Mouse (Mus musculus) right cerebral cortex, postnatal 10 days (tissue): ENCODE data around the gene Nup107.
"Not testable (repeated sequence)": the region's sequence is repeated elsewhere in the genome, so short reads cannot be mapped to it uniquely, and the experiment has no call there.

Source experiments
- DNase-seq, 2 experiments: peaks; one replicate each; pipeline ENCODE4 v3.0.0; 2021; ENCODE audit warnings: low spot score in 2 of 2

Gene Nup107

DNA sequence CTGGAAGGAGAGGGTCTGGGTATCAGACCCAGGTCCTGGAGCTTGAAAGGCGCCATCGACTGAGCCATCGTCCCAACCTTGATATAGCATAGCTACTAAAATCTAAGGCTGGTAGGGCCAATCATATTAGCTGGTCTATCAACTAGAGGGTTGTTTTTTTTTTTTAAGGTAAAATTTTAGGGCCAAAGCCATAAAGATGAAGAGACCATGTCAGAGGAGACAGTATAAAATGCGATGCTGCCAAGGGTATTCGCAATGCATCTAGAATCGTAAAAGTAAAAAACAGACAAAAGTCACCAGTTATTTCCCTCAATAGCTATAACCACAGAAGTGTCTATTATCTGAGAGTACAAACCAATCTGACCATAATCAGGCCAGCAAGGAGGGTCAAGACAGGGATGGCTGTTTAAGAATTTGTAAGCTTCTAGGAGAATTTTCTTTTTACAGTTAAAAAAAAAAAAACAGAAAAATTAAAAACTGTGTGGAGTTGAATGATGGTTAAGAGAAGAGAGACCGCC is 40.1 kb downstream of the Nup107 start:
- no peak for DNase-seq

DNA sequence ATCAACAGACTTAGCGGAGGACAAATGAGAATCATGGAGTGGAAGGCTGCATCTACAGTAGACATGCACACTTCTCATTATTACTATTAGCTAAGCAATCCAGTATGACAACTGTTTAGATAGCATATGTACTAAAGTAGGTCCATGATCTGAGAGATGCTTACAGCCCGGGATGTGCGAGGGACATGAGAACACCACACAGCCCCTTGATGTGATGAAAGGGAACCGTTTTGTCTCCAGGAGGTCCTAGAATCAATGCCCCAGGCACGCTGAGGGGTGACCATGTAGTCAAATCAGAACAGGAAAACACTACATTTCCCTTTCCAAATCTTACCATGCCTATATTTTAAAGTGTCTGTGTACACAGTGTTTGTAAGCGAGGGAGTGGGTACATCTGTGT is 40.8 kb downstream of the Nup107 start:
- no peak for DNase-seq

DNA sequence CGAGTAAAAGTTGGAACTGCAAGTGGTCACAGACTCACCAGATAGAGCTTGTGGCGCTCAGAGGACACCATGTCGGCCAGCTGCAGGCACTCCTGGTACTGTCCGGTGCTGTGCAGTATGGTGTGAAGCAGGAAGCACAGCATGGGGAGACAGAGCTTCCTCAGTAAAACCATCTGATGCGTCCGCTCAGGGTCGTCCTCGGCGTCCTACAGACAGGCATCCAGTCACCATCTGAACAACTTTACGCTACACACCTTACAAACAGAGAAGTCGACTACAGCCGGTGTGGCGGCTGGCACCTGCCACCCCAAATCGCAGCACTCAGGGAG is 41.3 kb downstream of the Nup107 start:
- DNase-seq, result no peak

DNA sequence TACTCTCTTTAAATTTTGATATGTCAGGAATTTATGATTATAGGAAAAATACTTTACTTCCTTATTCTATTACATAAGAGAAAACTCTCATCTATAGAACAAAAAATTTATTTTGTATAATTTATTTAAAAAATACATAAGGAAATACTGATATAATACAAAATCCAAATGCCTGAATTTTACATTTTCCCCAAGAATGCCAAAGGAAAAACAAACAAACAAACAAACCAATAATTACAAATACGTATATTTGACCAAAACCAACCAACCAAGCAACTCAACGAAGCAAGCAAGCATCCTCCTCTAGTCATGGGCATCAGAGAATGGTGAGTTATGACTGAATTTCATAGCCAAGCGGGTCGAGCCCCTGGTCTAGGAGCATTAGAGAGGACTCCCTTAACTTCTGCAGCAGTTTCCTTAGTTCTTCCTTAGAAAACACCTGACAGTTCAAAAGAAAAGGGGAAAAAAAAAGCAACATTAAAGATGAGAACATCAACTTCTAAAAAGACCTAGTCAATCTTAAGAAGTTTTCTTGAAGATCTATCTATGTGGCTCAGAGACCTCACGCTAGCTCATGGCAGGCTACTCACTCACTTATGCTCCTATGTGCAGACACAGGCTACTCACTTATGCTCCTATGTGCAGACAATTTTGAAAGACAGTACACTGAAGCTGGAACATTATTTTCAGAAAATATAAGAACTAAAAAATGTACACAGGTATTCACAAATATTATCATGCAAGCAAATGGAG is 41.8 kb downstream of the Nup107 start:
- no peak for DNase-seq

DNA sequence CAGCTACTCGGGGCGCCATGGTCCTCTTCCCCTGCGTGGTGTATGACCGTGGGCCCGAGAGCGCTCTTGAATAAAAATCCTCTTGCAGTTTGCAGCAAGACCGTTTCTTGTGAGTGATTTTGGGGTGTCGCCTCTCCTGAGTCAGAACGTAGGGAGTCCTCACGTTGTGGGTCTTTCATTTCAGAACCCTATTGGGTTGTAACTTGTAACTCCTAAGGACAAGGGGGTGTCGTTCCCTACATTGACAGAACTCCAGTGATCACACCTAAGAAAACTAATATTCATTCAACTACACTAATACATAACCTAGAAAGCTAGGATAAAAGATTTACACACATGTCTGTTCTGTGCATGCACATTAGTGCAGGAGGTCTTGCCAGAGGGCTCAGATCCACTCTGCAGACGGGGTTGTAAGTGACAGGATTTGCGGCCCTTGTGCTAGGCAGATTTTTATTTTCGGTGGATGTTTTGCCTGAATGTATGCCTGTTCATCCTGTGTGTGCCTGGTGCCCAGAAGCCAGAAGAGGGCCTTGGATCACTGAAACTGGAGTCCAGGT is 42.6 kb downstream of the Nup107 start:
- no peak for DNase-seq

DNA sequence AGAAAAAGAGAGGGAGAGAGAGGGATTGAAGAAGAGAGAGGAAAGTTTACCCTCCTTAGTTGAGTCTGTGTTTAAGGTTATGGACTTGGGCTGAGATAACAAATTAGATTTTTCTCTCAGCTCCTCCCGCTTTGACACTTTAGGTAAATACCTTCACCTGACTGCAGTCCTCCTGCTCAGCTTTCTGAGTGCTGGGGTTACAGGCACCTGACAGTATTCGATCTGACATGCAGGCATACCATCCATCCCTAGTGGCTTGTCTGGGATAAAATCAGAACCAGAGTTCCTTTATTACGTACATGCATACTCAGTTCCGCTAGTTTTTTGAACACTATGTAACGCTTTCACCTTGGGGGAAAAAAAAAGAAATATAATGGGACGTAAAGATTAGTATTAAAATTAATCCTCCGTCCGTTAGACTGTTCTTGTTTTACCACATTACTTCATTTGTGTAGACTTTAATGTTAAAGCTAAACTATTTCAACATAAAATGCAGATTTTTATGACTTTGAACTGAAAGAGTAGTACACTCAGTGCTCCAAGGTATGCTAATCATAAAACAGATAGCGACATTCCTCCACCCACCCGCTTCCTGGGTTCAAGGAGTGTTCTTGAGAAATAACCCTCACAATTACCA is 43.3 kb downstream of the Nup107 start:
- no peak for DNase-seq

DNA sequence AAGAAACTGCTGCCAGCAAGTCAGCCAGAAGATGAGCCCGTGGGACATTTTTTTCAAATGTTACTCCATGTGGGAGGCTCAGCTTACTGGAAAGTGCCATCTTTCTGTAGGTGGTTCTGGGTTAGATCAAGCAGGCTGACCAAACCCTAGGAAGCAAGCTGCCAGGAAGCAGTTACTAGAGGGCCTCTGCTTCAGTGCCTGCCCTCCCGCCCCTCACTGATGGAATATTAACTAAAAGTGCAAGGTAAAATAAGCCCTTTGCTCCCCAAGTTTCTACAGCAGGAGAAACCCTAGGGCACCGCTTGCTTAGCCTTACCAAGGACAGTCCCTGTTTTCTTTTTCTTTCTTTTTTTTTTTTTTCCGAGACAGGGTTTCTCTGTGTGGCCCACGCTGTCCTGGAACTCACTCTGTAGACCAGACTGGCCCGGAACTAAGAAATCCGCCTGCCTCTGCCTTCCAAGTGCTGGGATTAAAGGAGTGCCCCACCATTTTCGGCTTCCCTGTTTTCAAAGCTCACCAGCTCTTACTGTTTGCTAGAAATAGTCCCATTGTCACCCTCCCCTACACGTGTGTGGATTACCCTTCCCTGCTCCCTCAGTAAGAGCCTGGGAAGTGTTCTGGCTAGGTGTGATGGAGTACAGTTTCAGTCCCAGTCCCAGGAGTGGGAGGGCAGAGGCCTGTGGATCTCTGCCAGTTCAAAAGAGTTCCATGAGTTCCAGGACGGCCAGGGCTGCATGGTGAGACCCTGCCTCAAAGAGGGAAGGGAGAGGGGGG is 44.0 kb downstream of the Nup107 start:
- DNase-seq, result no peak

DNA sequence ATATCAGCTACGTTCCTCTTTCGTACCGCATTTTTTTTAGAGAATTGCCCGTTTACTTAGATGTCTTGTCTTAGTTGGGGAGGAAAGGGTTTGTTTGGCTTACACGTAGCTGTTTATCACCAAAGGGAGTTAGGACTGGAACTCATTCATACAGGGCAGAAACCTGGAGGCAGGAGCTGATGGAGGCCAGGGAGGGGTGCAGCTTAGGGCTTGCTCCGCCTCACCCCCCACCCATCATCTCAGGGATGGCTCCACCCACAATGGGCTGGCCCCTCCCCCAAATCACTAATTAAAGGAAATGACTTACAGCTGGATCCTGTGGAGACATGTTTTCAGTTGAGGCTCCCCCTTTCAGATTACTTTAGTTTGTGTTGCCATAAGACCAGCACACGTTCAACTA is 44.8 kb downstream of the Nup107 start:
- DNase-seq, result no peak

DNA sequence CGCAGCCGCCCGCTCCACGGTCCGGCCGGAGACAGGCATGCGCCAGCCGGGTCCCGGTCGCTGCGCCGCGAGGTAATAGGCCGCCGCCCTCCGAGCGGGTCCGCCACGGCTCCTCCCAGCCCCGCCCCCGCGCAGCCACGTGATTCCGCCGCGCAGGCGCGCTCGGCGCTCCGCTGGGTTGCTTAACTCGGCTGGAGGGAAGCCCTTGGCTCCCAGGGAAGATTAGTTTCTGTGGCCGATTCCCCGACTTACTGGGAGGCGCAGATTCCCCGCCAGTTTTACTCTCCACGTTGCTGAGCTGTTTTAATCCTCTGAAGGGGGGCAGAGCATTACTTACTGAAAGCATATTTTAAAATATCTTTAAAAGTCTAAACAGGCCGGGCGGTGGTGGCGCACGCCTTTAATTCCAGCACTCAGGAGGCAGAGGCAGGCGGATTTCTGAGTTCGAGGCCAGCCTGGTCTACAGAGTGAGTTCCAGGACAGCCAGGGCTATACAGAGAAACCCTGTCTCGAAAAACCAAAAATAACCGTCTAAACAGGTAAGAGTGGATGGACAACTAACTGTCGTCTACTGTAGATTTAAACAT is 46.1 kb downstream of the Nup107 start, which contains the start of gene Slc35e3:
Slc35e3 (minus strand) TSS at position 69 of the 587 bp plus-strand sequence.
- DNase-seq, result peak; percentile 95 to 97

DNA sequence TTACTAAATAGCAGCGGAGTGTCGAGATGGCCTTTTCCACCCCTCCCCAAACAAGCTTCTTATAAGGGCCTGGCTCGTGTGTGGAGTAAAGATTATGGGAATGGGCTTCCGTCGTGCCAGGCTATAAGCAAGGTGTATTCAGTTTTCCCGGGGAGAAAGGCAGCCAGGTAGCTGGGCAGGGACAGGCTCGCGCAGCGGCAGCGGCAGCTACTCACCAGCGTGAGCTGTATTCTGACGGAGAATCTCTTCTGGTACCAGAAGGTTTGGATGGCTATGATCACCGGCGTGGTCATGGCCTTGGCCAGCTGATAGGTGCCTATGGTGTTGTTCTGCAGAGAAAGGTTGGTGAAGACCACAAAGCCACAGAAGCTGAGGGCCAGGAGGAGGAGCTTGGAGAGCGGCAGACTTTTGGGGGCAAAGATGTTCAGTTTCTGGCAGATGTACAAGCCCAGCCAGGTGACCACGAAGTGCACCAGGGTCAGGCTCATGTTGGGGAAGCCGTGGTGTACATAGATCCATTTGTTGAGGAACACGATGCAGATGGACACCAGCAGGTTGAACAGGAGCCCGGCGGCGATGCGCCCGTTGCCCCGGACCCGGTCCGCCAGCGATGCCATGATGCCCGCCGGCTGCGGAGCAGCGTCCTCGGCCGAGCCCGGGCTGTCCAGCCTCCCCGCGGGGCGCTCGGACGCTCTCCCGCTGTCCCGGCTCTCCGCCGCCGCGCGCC is 46.8 kb downstream of the Nup107 start:
- DNase-seq, result not testable (repeated sequence)

DNA sequence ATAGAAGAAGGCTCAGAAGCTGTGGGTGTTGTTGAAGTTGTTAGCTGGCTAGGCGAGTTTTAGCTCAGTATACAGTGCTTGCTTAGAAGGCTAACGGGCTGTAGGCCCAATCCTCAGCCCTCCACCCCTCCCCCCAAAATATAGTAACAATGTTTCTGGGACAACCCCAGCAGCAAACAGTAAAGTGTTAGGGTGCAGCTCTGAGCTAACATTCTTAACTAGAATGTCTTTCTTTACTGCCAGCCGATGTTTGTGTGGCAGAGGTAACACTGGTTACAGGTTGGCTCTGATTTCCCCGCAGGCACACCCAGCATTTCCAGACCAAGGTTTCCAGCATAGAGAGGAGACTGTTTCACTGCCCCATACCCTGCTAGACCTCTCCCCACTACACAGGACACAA is 48.6 kb downstream of the Nup107 start:
- no peak for DNase-seq

DNA sequence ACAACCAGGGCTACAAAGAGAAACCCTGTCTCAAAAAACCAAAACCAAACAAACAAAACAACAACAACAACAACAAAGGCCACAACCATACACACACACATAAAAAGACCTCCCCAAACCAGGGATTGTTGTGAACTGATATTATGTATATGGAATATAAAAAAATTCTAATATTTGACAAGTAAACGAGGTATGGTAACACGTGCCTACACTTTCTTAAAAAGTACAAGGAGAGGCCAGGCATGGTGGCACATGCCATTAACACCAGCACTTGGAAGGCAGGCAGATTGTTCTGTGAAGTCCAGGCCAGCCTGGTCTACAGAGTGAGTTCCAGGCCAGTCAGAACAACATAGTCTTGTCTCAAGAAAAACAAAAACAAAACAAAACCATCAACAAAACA is 49.3 kb downstream of the Nup107 start:
- DNase-seq, result no peak

DNA sequence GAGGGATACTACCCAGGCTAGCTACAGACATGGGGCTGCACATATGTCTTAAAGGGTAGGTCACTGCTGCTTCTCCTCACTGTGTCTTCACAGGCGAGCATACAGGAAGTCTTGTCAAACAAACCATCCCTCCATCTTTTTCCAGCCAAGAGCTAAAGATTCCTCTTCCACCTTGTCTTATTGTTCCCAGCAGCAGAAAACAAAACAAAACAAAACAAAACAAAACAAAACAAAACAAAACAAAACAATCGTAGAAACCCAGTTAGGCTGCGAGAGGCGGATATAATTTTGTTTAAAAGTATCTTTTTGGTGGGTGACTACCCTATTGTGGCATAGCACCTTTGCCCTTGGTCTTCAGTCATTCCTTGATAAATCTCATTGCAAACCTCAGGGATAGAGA is 49.9 kb downstream of the Nup107 start:
- DNase-seq, result no peak

DNA sequence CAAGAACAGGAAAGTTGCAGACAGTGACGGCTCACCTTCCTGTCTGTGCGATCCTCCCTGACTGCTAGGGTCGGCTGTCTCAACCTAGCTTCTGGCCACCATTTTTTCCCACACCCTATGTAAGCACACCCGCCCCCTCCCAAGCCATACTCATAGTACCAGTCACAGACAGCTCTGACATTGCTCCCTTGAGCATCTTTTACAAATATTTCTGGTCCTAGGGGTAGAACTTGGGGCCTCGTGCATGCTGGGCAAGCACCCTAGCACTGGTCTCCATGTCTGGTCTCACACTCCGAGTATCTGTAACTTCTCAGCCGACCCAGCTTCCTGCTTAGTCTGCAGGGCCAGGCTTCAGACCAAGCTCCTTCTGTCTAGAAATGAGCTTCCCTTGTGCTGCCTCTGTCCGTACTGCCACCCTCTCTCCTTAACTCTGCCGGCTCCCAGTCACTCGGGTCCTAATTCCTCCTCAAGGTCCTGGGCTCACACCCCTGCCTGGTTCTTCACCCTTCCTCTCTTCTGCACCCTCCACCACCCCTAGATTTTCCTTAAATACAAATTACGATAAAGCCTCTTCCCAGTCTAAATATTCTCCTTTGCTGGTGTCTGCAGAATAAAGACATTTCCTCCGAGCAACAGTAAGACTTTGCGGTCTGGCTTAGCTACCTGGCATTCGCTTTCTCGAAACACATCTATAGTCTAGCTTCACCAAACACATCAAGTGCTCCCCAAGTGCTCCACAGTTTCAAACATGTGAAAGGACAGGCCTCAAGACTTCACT is 50.6 kb downstream of the Nup107 start:
- no peak for DNase-seq

DNA sequence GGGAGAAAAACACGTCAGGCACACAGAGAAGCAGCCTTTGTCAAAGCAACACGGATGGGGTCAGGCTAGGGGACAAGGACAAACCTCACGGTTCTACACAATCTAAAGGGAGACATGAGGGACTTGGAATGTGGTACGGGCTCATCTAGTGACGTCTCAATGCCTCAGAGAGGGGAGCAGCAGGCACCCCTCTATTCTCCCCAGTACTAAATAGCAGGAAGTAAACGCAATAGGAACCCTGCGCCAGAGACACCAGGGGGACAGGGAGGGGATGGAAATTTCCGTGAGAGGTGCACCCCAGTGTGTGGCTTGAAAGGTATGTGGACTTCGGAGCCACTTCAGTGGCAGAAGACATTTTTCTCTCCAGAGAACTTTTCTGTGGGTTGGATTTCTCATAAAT is 51.6 kb downstream of the Nup107 start:
- DNase-seq, result no peak

DNA sequence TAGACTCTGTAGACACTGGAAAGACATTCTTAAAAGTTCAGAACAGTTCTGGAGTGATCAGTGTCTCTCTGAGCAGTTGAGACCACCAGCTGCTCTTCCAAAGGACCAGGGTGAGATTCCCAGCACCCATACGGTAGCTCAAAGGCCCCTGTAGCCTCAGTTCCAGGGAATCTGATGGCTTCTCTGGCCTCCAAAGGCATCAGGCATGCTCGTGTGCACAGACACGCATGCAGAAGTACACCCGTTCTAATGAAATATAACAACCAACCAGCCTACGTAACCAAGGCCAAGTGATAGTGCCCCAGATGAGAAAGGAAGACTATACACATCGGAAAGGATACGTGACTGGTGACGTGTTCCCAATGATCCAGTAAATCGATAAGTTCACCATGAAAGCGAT is 52.3 kb downstream of the Nup107 start:
- DNase-seq, result no peak

DNA sequence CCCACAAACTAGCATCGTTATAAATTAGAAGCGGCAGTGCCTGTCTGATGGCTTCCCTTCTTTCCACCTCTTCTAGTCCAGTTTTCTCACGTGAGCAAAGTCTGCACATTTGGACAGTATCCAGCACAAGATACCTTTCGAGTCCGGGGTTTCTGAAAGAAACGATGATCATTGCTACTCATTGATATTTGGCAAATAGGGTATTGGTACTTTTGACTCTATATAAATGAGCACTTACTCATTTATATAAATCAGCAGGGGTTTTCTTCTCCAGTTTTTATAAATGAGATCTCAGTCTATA is 52.9 kb downstream of the Nup107 start:
- no peak for DNase-seq

DNA sequence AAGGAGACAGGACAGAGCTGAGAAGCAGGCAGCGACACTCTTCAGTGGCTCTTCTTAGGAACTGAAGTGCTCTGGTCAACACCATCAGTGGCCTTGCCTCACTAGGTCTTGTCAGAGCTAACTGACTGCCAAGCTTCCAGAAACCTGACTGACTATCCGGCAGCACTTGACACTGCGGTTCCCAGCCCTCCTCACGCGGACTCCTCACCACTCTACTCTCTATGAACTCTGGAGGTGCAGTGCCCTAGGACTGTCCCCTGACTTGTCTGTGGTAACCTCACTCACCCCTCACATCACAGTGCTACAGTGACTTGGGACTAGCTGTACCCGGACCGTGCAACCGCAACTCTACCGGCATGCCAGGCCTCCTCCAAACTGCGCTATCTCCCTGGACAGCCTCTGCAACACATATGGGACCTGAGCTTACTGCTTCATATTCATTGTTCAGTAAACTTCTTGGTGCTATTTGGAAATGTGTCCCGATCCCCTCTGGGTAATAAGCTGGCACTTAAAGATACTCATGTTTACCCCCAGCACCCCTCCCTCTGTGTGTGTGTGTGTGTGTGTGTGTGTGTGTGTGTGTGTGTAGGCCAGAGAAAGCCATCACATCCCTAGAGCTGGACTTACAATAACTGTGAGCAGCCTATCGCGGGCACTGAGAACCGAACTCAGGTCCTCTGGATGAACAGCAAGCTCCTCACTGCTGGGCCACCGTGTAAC is 53.4 kb downstream of the Nup107 start:
- DNase-seq, result no peak

DNA sequence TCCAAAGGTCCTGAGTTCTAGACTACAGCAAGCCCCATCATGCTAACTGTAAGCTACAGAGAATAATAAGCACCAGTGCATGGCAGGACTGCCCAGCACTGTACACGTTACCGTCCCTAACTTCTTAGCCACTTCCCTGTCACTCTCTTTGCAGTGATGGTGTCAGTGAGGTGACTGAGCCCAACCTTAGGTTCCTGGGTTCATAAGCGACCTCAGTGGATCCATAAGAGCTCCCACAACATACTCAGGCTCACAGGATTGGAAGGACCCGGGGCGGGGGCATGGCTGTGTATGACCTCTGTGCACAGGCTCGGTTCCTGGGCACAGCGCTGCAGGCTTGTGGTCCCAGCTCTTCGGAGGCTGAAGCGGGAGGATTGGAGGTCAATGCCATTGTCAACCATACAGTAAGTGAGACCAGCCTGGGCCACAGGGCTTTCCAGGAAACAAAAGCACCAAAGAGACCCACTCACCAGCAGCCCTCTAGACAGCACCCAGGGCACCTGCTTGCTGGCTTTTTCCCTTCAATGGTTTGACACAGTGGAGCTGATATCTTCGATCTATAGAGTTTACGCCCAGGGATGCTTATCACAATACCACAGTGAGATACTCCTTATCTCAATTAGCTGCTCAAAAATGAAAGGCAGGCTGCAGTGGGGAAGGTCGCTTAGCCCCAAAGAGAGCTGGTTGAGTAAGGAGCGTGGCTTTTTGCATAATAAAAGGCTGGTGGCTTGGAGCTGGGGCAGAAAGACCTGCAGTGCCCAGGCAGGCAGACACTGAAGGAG is 54.2 kb downstream of the Nup107 start:
- no peak for DNase-seq
